Mouse (Mus musculus): ENCODE data around the gene L3mbtl1. TPM values are rescaled to one million over a fixed set of nuclear protein-coding genes. Genes with fewer than 3 reads are reported as not detected.
"Not testable (repeated sequence)": the region's sequence is repeated elsewhere in the genome, so short reads cannot be mapped to it uniquely, and the experiment has no call there.

L3mbtl1 gene
- polyA plus RNA-seq (2012; ENCODE audit: insufficient read depth, insufficient read length, missing spikeins) = not detected in 2 replicates

GRCm38 (mm10) chr2:162943148-162943846 is at the start of gene L3mbtl1:
L3mbtl1 (plus strand) TSS chr2:162943472.
- H3K4me1 ChIP-seq (ENCODE audit: control insufficient read depth, insufficient read depth, insufficient read length, low read length) = no peaks in the 10 kb centered on the region; the same call in 1 of the 2 replicates
- no peak within 1 kb of the TSS for H3K27ac ChIP-seq (replicated peaks; ENCODE audit: low read depth, low read length)
- peak within 1 kb of the TSS; percentile 59 for H3K4me3 ChIP-seq (ENCODE audit: insufficient read depth, low read depth, low read length)

GRCm38 (mm10) chr2:162899256-162899655 is 44.0 kb upstream of the L3mbtl1 start:
- not testable (repeated sequence) for H3K4me3 ChIP-seq (ENCODE audit: insufficient read depth, low read depth, low read length); H3K4me1 ChIP-seq (ENCODE audit: control insufficient read depth, insufficient read depth, insufficient read length, low read length); H3K27ac ChIP-seq (replicated peaks; ENCODE audit: low read depth, low read length)

- Histone ChIP-seq H3K4me3 (ENCODE audit: insufficient read depth, low read depth, low read length) (no peak overlapping the region), H3K4me1 (ENCODE audit: control insufficient read depth, insufficient read depth, insufficient read length, low read length) (no peaks in the 10 kb centered on the region), H3K27ac (replicated peaks; ENCODE audit: low read depth, low read length) (no peak overlapping the region)
Observed at GRCm38 (mm10) chr2:162899880-162900589, 43.2 kb upstream of the L3mbtl1 start.

- no peaks in the 10 kb centered on the region for H3K4me1 ChIP-seq (ENCODE audit: control insufficient read depth, insufficient read depth, insufficient read length, low read length)
- H3K4me3 ChIP-seq (ENCODE audit: insufficient read depth, low read depth, low read length) = no peak overlapping the region
- H3K27ac ChIP-seq (replicated peaks; ENCODE audit: low read depth, low read length) = no peak overlapping the region
Observed at GRCm38 (mm10) chr2:162900590-162900916, 42.7 kb upstream of the L3mbtl1 start.

- Histone ChIP-seq H3K27ac (replicated peaks; ENCODE audit: low read depth, low read length) (no peak overlapping the region), H3K4me1 (ENCODE audit: control insufficient read depth, insufficient read depth, insufficient read length, low read length) (no peaks in the 10 kb centered on the region), H3K4me3 (ENCODE audit: insufficient read depth, low read depth, low read length) (no peak overlapping the region)
Observed at GRCm38 (mm10) chr2:162905902-162906301, 37.4 kb upstream of the L3mbtl1 start.

GRCm38 (mm10) chr2:162908052-162908491 is 35.2 kb upstream of the L3mbtl1 start:
- H3K4me3 ChIP-seq (ENCODE audit: insufficient read depth, low read depth, low read length) = no peak overlapping the region
- H3K4me1 ChIP-seq (ENCODE audit: control insufficient read depth, insufficient read depth, insufficient read length, low read length) = no peaks in the 10 kb centered on the region
- no peak overlapping the region for H3K27ac ChIP-seq (replicated peaks; ENCODE audit: low read depth, low read length)

GRCm38 (mm10) chr2:162914040-162914439 is 29.2 kb upstream of the L3mbtl1 start:
- no peaks in the 10 kb centered on the region for H3K4me1 ChIP-seq (ENCODE audit: control insufficient read depth, insufficient read depth, insufficient read length, low read length)
- no peak overlapping the region for H3K4me3 ChIP-seq (ENCODE audit: insufficient read depth, low read depth, low read length)
- no peak overlapping the region for H3K27ac ChIP-seq (replicated peaks; ENCODE audit: low read depth, low read length)

- Histone ChIP-seq H3K27ac (replicated peaks; ENCODE audit: low read depth, low read length) (no peak overlapping the region), H3K4me1 (ENCODE audit: control insufficient read depth, insufficient read depth, insufficient read length, low read length) (no peaks in the 10 kb centered on the region), H3K4me3 (ENCODE audit: insufficient read depth, low read depth, low read length) (no peak overlapping the region)
Observed at GRCm38 (mm10) chr2:162914519-162914918, 28.8 kb upstream of the L3mbtl1 start.

GRCm38 (mm10) chr2:162919926-162920325 is 23.3 kb upstream of the L3mbtl1 start:
- Histone ChIP-seq H3K27ac (replicated peaks; ENCODE audit: low read depth, low read length) (no peak overlapping the region), H3K4me1 (ENCODE audit: control insufficient read depth, insufficient read depth, insufficient read length, low read length) (no peaks in the 10 kb centered on the region), H3K4me3 (ENCODE audit: insufficient read depth, low read depth, low read length) (no peak overlapping the region)

- H3K27ac ChIP-seq (replicated peaks; ENCODE audit: low read depth, low read length) = no peak overlapping the region
Observed at GRCm38 (mm10) chr2:162922183-162922582, 21.1 kb upstream of the L3mbtl1 start.

GRCm38 (mm10) chr2:162922834-162923233 is 20.4 kb upstream of the L3mbtl1 start:
- Histone ChIP-seq H3K27ac (replicated peaks; ENCODE audit: low read depth, low read length) (no peak overlapping the region), H3K4me1 (ENCODE audit: control insufficient read depth, insufficient read depth, insufficient read length, low read length) (no peaks in the 10 kb centered on the region), H3K4me3 (ENCODE audit: insufficient read depth, low read depth, low read length) (no peak overlapping the region)

More at GRCm38 (mm10) chr2:162922183-162922582, 21.1 kb upstream of the L3mbtl1 start:
- Histone ChIP-seq H3K4me3 (ENCODE audit: insufficient read depth, low read depth, low read length) (no peak overlapping the region), H3K4me1 (ENCODE audit: control insufficient read depth, insufficient read depth, insufficient read length, low read length) (no peaks in the 10 kb centered on the region)

- H3K27ac ChIP-seq (replicated peaks; ENCODE audit: low read depth, low read length) = no peak overlapping the region
- no peaks in the 10 kb centered on the region for H3K4me1 ChIP-seq (ENCODE audit: control insufficient read depth, insufficient read depth, insufficient read length, low read length)
- H3K4me3 ChIP-seq (ENCODE audit: insufficient read depth, low read depth, low read length) = no peak overlapping the region
Observed at GRCm38 (mm10) chr2:162924126-162924525, 19.1 kb upstream of the L3mbtl1 start.

- Histone ChIP-seq H3K27ac (replicated peaks; ENCODE audit: low read depth, low read length) (no peak overlapping the region), H3K4me1 (ENCODE audit: control insufficient read depth, insufficient read depth, insufficient read length, low read length) (peaks cover 3% of the 10 kb centered on the region), H3K4me3 (ENCODE audit: insufficient read depth, low read depth, low read length) (no peak overlapping the region)
Observed at GRCm38 (mm10) chr2:162927918-162928585, 15.2 kb upstream of the L3mbtl1 start.

- Histone ChIP-seq H3K27ac (replicated peaks; ENCODE audit: low read depth, low read length) (no peak overlapping the region), H3K4me3 (ENCODE audit: insufficient read depth, low read depth, low read length) (no peak overlapping the region), H3K4me1 (ENCODE audit: control insufficient read depth, insufficient read depth, insufficient read length, low read length) (peaks cover 3% of the 10 kb centered on the region)
Observed at GRCm38 (mm10) chr2:162929704-162930103, 13.6 kb upstream of the L3mbtl1 start.

GRCm38 (mm10) chr2:162930516-162931122 is 12.7 kb upstream of the L3mbtl1 start:
- Histone ChIP-seq H3K27ac (replicated peaks; ENCODE audit: low read depth, low read length) (no peak overlapping the region), H3K4me3 (ENCODE audit: insufficient read depth, low read depth, low read length) (peak overlapping the region; percentile 69), H3K4me1 (ENCODE audit: control insufficient read depth, insufficient read depth, insufficient read length, low read length) (peaks cover 3% of the 10 kb centered on the region)
